Mouse (Mus musculus) brain, embryonic 14.5 days (tissue): ENCODE measurements at regions not wholly inside any gene's neighbourhood (a gene's known extent, or its start where the extent isn't known, plus 50 kb on each side); places are given as distances from the start of the nearest gene placed in this dataset.
"Not testable (repeated sequence)": the region's sequence is repeated elsewhere in the genome, so short reads cannot be mapped to it uniquely, and the experiment has no call there.

Experiments
- DNase-seq: peaks from one replicate; pipeline ENCODE4 v3.0.0-alpha.2; 2011; ENCODE audit warnings: low read depth
- CTCF ChIP-seq: fragments of 200-500 bp; IDR thresholded peaks from 2 replicates; pipeline ENCODE4 v1.5.1; 2012; ENCODE audit warnings: inconsistent platforms, mild to moderate bottlenecking, moderate library complexity, borderline replicate concordance; ENCODE audit not compliant: insufficient read depth, insufficient read length; ENCODE audit errors: extremely low read depth
- POLR2A ChIP-seq: fragments of 200-500 bp; IDR thresholded peaks from 2 replicates; pipeline ENCODE4 v1.6.1; 2012; ENCODE audit warnings: mild to moderate bottlenecking, inconsistent platforms, borderline replicate concordance; ENCODE audit not compliant: poor library complexity, insufficient read depth, insufficient read length, severe bottlenecking; ENCODE audit errors: extremely low read depth

DNA sequence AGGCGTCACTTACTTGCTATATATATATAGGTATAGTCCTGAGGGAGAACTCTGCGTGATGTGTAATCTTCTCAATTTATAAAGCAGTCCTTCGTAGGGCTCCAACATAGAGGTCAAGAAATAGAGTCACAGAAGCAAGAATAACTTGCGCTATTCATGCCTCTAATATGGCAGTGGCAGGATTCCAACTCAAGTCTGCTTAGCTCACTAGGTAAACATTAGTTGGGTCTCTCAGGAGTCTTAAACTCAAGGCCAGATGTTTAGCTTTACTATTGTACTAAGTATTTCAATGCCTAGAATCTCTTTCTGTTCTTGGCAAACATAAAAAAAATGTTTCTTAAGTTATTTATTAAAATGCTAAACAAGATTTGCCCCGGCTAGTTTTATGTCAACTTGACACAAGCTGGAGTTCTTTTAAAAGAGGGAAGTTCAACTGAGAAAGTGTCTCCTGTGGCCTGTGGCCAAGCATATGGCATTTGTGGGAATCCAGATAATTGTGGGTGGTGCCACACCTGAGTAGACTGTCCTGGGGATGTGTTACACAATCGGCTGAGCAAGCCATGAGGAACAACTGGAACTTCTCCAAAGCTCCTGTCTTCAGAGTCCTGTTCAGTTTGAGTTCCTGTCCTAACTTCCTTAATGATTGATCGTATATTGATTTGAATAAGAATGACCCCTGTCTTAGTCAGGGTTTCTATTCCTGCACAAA lies 220.9 kb downstream of the Pten start:
- no peak for DNase-seq
- TF ChIP-seq CTCF (no peak), POLR2A (no peak)

GRCm38 (mm10) chr19:32980142-32980541 lies 222.8 kb downstream of the Pten start:
- TF ChIP-seq POLR2A: no peak
- TF ChIP-seq CTCF: no peak
- DNase-seq: no peak

DNA sequence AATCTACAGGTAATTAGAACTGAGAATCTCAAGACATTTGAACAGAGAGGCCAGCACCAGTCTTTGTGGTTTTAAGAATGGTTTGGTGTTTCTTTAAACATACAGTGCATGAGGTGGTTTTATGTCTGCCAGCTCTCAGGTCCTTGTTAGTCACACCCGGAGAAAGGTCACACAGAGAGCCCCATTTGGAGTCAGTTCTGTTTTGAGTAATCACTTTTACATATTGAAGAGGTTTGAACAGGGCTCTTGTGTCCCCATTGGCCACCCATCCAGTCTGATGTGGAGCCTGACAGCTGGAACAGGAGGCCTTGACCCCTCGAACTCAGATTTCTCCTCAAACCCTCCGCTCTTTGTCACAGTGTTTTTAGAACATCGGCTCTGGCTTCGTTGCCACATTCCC lies 231.4 kb downstream of the Pten start:
- TF ChIP-seq CTCF (no peak), POLR2A (no peak)
- no peak for DNase-seq

- TF ChIP-seq POLR2A (no peak), CTCF (no peak)
- DNase-seq: no peak
These were observed 232.0 kb downstream of the Pten start for GRCm38 (mm10) chr19:32989346-32989745.

DNA sequence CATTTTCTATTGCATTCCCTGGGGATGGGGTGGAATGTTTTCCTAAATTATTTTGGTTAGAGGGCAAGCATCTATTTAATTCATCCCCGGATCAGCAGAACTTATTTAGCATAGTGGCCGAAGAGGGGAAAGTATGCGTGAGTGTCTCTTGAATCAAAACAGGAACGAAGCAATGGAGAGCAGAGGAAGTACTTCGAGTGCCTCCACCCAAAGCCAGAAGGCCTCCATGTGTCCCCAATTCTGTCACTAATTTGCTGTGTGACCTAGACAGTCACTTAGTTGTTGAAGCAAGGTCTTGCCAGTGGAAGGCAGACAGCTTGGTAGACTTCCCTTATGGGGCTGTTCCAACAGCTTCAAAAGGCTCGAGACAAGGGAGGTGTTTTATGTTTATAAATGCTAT lies 233.3 kb downstream of the Pten start:
- no peak for DNase-seq
- TF ChIP-seq CTCF (no peak), POLR2A (no peak)

DNA sequence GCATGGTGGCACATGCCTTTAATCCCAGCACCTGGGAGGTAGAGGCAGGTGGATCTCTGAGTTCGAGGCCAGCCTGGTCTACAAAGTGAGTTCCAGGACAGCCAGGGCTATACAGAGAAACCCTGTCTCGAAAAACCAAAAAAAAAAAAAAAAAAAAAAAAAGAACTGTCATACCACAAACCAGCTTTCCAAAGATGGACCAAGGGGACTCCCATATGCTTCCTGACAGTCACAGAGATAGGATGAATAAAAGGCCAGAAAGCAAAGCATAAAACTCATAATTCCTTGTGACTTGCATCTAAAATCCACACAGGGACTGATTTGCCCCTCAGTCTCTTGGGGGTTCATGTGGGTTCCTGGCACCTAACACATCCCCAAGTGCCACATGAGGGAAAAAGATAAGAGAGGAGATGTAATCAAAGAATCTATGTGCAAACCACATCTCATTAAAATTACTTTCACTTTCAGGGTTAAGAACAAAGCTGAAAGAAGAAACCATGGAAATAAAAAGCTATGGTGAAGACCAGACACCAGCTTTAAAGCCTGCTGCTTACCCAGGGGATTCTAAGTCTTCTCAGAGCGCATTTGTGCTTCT lies 241.4 kb downstream of the Pten start:
- DNase-seq: no peak
- TF ChIP-seq POLR2A (no peak), CTCF (no peak)

DNA sequence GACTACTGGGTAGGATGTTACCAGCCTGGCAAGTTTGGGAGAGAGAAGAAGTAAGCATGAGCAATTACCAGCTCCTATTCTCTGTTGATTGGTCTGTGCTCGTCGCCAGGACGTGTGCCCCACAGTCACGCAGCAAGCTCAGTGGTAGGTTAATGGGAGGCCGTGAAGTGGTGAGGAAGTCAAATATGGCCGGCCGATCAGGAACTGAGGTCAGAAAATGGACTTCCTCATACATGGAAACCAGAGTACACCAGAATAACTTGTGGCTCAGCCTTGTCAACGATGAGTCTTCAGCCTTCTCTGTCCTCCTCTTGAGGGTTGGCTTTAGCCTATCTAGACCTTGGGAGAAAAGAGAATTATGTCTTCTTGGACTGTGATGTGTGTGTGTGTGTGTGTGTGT lies 250.3 kb downstream of the Pten start:
- DNase-seq: no peak
- TF ChIP-seq POLR2A: no peak

- no peak for TF ChIP-seq POLR2A
- TF ChIP-seq CTCF: no peak
- no peak for DNase-seq
These were observed 250.8 kb downstream of the Pten start for GRCm38 (mm10) chr19:33008076-33008475.

GRCm38 (mm10) chr19:33008794-33009193 lies 251.5 kb downstream of the Pten start:
- TF ChIP-seq POLR2A (no peak), CTCF (no peak)
- DNase-seq: no peak

GRCm38 (mm10) chr19:33010886-33011446 lies 253.7 kb downstream of the Pten start:
- TF ChIP-seq CTCF (no peak), POLR2A (no peak)
- DNase-seq: peak; percentile 53

DNA sequence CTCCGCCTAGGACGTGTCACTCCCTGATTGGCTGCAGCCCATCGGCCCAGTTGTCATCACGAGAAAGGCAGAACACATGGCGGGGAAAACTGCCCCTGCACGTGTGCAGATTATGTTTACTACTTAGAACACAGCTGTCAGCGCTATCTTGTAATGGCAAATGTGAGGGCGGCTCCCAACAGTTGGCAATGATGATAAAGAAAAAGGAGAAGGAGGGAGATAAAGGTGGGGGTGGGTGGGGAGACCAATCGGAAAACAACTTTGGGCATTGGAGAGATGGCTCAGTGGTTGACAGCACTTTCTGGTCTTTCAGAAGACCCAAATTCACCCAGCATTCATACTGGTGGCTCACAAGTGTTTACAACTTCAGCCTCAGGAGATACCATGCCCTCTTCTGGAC lies 257.6 kb downstream of the Pten start:
- DNase-seq: not testable (repeated sequence)

- TF ChIP-seq CTCF: no peak
- TF ChIP-seq POLR2A: no peak
- no peak for DNase-seq
These were observed 263.9 kb downstream of the Pten start for GRCm38 (mm10) chr19:33021161-33021560.
